Mouse (Mus musculus): ENCODE results near the gene Acbd4. TPM values are rescaled to one million over a fixed set of nuclear protein-coding genes. Genes with fewer than 3 reads are reported as not detected.

Gene Acbd4
- total and polyA plus RNA-seq, 3 experiments = 11.9 to 32.7 (median 22.1) TPM

DNA sequence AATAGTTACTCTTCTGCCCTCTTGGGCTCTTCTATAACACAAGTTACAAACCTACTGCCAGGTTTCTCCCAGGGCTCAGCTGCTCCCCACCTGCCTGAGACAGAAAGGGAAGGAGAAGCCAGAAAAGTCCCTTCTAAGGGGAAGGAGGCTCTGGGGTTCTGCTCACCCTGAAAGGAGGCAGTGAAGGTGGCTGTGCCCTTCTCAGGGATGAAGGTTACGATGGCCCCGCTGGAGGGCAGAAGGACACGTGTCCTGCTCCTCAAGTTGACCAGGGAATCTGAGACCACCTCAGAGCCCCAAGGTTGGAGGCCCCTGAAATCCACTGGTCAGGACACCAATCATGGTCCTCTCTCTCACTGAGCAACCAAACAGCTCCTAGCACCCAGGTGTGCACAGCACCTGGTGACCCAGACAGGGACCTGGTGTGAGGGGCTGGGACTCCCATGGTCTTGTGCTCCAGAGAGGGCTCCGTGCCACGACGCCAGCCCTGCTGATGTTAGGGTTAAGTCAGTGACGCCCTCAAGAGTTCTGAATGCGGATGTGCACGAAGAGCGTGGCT lies 31.1 kb upstream of the Acbd4 start:
- ATAC-seq (ENCODE audit: extremely low read depth, insufficient number of reproducible peaks, low FRiP score, poor library complexity, severe bottlenecking) (no peak), DNase-seq (ENCODE audit: low spot score) (no peak)
- Histone ChIP-seq H3K4me3 (ENCODE audit: low read depth, low read length) (no peak overlapping the region), H3K27me3 (ENCODE audit: insufficient read depth, low read length) (peaks cover 13% of the 10 kb centered on the region), H3K36me3 (replicated peaks) (peaks cover 64% of the 10 kb centered on the region), H3K9me3 (replicated peaks) (no peaks in the 10 kb centered on the region), H3K4me1 (ENCODE audit: insufficient read depth, low read depth, low read length) (no peaks in the 10 kb centered on the region)
- TF ChIP-seq POLR2AphosphoS5 (IDR thresholded peaks at IDR 0.05; ENCODE audit: insufficient replicate concordance, low read depth, low read length) (no peak), CTCF (IDR thresholded peaks at IDR 0.05; ENCODE audit: low read depth, low read length) (no peak), GATA1 (IDR thresholded peaks at IDR 0.05; ENCODE audit: borderline replicate concordance, low read length) (no peak), TAL1 (conservative IDR thresholded peaks at IDR 0.05; ENCODE audit: low read depth, low read length) (no peak), GATA2 (IDR thresholded peaks at IDR 0.05; ENCODE audit: borderline replicate concordance, low read depth, low read length) (no peak)

DNA sequence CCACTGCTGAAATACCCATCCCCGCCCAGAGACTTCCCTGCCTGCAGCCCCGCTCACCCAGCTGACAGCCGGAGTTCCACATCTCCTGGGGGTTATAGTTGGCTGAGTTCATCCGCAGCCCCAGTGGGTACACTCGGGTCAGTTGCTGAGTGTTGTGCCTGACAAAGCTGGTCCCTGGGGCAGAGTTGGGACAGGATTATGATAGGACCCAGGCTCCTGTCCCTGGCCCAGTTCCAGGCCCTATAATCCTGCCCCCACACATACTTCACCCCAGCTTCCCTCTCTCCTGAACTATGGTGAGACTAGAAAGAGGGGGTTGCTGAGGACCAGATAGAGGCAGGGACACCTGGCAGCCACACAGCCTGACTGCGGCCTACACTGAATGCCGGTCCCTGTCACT lies 27.8 kb upstream of the Acbd4 start:
- H3K36me3 ChIP-seq (replicated peaks) = peaks cover 31% of the 10 kb centered on the region
- no peak for DNase-seq (ENCODE audit: low spot score)
- peaks cover 36% of the 10 kb centered on the region for H3K27me3 ChIP-seq (ENCODE audit: insufficient read depth, low read length)
- no peak overlapping the region for H3K4me3 ChIP-seq (ENCODE audit: low read depth, low read length)
- H3K9me3 ChIP-seq (replicated peaks) = no peaks in the 10 kb centered on the region
- peaks cover 10% of the 10 kb centered on the region; the same call in 1 of the 2 replicates for H3K4me1 ChIP-seq (ENCODE audit: insufficient read depth, low read depth, low read length)
- no peak for ATAC-seq (ENCODE audit: extremely low read depth, insufficient number of reproducible peaks, low FRiP score, poor library complexity, severe bottlenecking)
- TF ChIP-seq TAL1 (conservative IDR thresholded peaks at IDR 0.05; ENCODE audit: low read depth, low read length) = no peak
- no peak for TF ChIP-seq POLR2AphosphoS5 (IDR thresholded peaks at IDR 0.05; ENCODE audit: insufficient replicate concordance, low read depth, low read length)

DNA sequence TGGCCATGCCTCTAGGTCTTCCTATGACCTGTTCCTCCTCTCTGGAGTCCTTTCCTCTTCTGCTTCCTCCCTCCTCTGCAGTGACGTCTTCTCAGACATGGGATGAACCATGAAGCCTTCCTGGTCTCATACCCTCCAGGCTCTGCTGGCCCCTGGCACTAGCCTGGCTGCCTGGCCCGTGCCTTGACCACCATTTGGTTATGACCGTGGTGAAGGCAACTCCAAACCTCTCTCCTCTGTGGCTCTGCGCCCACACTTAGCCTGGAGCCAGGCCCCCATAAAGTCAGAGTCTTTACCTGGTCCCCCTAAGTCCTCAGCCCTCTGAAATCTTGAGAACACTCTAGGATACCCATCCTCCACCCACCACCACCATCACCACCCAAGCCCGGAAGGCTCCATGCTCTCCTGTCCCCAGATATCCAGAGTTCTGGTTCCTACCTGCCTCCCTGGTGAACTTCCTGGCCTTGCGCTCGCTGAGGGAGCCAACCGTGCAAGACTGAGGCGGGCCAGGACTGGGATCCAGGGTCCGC lies 27.3 kb upstream of the Acbd4 start:
- TF ChIP-seq CTCF (IDR thresholded peaks at IDR 0.05; ENCODE audit: low read depth, low read length) = no peak
- TF ChIP-seq TAL1 (conservative IDR thresholded peaks at IDR 0.05; ENCODE audit: low read depth, low read length) = no peak
- no peak for TF ChIP-seq GATA2 (IDR thresholded peaks at IDR 0.05; ENCODE audit: borderline replicate concordance, low read depth, low read length)
- Histone ChIP-seq H3K9me3 (replicated peaks) (no peaks in the 10 kb centered on the region), H3K4me1 (ENCODE audit: insufficient read depth, low read depth, low read length) (peaks cover 12% of the 10 kb centered on the region; the same call in 1 of the 2 replicates), H3K27me3 (ENCODE audit: insufficient read depth, low read length) (peaks cover 41% of the 10 kb centered on the region), H3K4me3 (ENCODE audit: low read depth, low read length) (no peak overlapping the region), H3K36me3 (replicated peaks) (peaks cover 26% of the 10 kb centered on the region)
- DNase-seq (ENCODE audit: low spot score) (no peak), ATAC-seq (ENCODE audit: extremely low read depth, insufficient number of reproducible peaks, low FRiP score, poor library complexity, severe bottlenecking) (no peak)

DNA sequence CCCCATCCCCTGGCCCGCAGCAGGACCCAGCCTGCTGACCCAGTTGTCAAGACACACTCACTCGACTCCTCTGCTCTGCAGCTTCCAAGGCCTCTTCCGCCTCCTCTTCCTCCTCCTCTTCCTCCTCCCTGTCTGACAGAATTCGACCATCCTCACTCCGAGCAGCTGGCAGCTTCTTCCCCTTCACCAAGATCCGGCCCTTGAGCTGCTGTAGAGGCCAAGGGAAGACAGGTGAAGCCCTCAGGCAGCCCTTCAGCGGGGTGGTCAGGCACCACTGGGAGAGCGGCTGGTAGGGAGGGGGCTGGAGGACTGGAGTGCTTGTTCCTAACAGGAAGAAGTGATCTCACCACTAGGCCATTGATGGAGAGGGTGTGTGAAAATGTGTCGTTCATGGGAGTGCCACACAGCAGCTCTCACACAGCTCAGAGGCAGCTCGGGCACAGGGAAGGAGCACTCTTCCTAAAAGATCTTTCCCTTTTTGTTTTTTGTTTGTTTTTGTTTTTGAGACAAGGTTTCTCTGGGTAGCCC lies 26.6 kb upstream of the Acbd4 start:
- Histone ChIP-seq H3K27me3 (ENCODE audit: insufficient read depth, low read length) (peaks cover 46% of the 10 kb centered on the region), H3K36me3 (replicated peaks) (peaks cover 19% of the 10 kb centered on the region)

DNA sequence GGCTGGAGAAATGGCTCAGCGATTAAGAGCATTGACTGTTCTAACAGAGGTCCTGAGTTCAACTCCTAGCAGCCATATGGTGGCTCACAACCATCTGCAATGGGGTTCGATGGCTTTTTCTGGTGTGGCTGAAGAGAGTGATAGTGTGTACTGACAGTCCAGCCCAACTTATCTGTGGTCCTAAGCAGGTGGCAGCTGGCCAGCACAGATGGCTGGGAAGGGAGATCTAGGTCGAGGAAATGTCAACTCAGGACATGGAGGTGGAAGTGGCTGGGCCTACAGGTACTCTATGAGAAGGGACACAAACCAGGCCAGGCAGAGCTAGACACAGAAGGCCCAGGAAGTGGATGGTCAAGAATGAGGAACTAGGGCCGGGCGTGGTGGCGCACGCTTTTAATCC lies 25.5 kb upstream of the Acbd4 start:
- Histone ChIP-seq H3K27me3 (ENCODE audit: insufficient read depth, low read length) (peaks cover 57% of the 10 kb centered on the region), H3K4me3 (ENCODE audit: low read depth, low read length) (no peak overlapping the region), H3K4me1 (ENCODE audit: insufficient read depth, low read depth, low read length) (peaks cover 12% of the 10 kb centered on the region), H3K36me3 (replicated peaks) (peaks cover 8% of the 10 kb centered on the region), H3K9me3 (replicated peaks) (no peaks in the 10 kb centered on the region)
- DNase-seq (ENCODE audit: low spot score) = no peak
- ATAC-seq (ENCODE audit: extremely low read depth, insufficient number of reproducible peaks, low FRiP score, poor library complexity, severe bottlenecking) = no peak
- TF ChIP-seq CTCF (IDR thresholded peaks at IDR 0.05; ENCODE audit: low read depth, low read length) (no peak), TAL1 (conservative IDR thresholded peaks at IDR 0.05; ENCODE audit: low read depth, low read length) (no peak), GATA2 (IDR thresholded peaks at IDR 0.05; ENCODE audit: borderline replicate concordance, low read depth, low read length) (no peak), POLR2AphosphoS5 (IDR thresholded peaks at IDR 0.05; ENCODE audit: insufficient replicate concordance, low read depth, low read length) (no peak), GATA1 (IDR thresholded peaks at IDR 0.05; ENCODE audit: borderline replicate concordance, low read length) (no peak)

More for the DNA sequence above, 26.6 kb upstream of the Acbd4 start:
- no peak overlapping the region for H3K4me3 ChIP-seq (ENCODE audit: low read depth, low read length)
- no peak for TF ChIP-seq CTCF (IDR thresholded peaks at IDR 0.05; ENCODE audit: low read depth, low read length)
- no peak for TF ChIP-seq GATA1 (IDR thresholded peaks at IDR 0.05; ENCODE audit: borderline replicate concordance, low read length)
- TF ChIP-seq TAL1 (conservative IDR thresholded peaks at IDR 0.05; ENCODE audit: low read depth, low read length) = no peak
- no peak for TF ChIP-seq POLR2AphosphoS5 (IDR thresholded peaks at IDR 0.05; ENCODE audit: insufficient replicate concordance, low read depth, low read length)
- TF ChIP-seq GATA2 (IDR thresholded peaks at IDR 0.05; ENCODE audit: borderline replicate concordance, low read depth, low read length) = no peak
- DNase-seq (ENCODE audit: low spot score) (no peak), ATAC-seq (ENCODE audit: extremely low read depth, insufficient number of reproducible peaks, low FRiP score, poor library complexity, severe bottlenecking) (no peak)
- H3K9me3 ChIP-seq (replicated peaks) = no peaks in the 10 kb centered on the region
- H3K4me1 ChIP-seq (ENCODE audit: insufficient read depth, low read depth, low read length) = peaks cover 12% of the 10 kb centered on the region; the same call in 1 of the 2 replicates

DNA sequence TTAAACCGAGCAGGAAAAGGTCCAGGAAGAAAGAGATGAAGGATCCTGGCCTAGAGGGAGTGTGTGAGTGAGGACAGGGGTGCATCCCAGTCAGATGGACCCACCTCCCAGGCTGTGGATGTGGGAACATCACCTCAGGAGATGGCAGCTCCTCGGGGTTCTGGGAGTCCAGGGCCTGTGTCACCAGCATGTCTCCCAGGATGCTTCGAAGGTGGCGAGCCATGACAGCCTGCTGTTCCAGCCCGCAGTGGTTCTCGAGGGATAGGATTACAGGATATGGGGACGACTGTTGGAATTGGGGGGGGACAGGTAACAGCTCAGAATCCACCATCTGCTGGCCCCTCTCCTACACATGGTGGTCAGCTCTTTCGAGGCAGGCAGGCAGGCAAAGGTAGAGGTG lies 24.9 kb upstream of the Acbd4 start:
- ATAC-seq (ENCODE audit: extremely low read depth, insufficient number of reproducible peaks, low FRiP score, poor library complexity, severe bottlenecking) = no peak
- TF ChIP-seq POLR2AphosphoS5 (IDR thresholded peaks at IDR 0.05; ENCODE audit: insufficient replicate concordance, low read depth, low read length) = no peak
- TF ChIP-seq CTCF (IDR thresholded peaks at IDR 0.05; ENCODE audit: low read depth, low read length) = no peak
- TF ChIP-seq GATA1 (IDR thresholded peaks at IDR 0.05; ENCODE audit: borderline replicate concordance, low read length) = no peak
- no peak for TF ChIP-seq TAL1 (conservative IDR thresholded peaks at IDR 0.05; ENCODE audit: low read depth, low read length)
- TF ChIP-seq GATA2 (IDR thresholded peaks at IDR 0.05; ENCODE audit: borderline replicate concordance, low read depth, low read length) = no peak
- Histone ChIP-seq H3K4me1 (ENCODE audit: insufficient read depth, low read depth, low read length) (peaks cover 12% of the 10 kb centered on the region), H3K4me3 (ENCODE audit: low read depth, low read length) (no peak overlapping the region), H3K27me3 (ENCODE audit: insufficient read depth, low read length) (peaks cover 59% of the 10 kb centered on the region), H3K9me3 (replicated peaks) (no peaks in the 10 kb centered on the region), H3K36me3 (replicated peaks) (peaks cover 2% of the 10 kb centered on the region)
- no peak for DNase-seq (ENCODE audit: low spot score)
